Mouse (Mus musculus): Measurements from ENCODE around the gene Pole2.

The Pole2 gene

GRCm38 (mm10) chr12:69227776-69228466 lies at the start of gene Pole2:
Pole2 (minus strand) TSS chr12:69228195.
- DNase-seq = peak; percentile 99

GRCm38 (mm10) chr12:69268956-69269355 lies 41.0 kb upstream of the Pole2 start:
- peak; percentile 61 for DNase-seq

GRCm38 (mm10) chr12:69267956-69268632 lies 40.1 kb upstream of the Pole2 start:
- DNase-seq = peak; percentile 57

- peak; percentile 74 for DNase-seq
Observed at GRCm38 (mm10) chr12:69265031-69265430, 37.0 kb upstream of the Pole2 start.

- DNase-seq = peak; percentile 61
Observed at GRCm38 (mm10) chr12:69262251-69262650, 34.3 kb upstream of the Pole2 start.

- peak; percentile 87 for DNase-seq
Observed at GRCm38 (mm10) chr12:69257836-69258235, 29.8 kb upstream of the Pole2 start.

- DNase-seq = peak; percentile 5
Observed at GRCm38 (mm10) chr12:69253806-69254205, 25.8 kb upstream of the Pole2 start.

GRCm38 (mm10) chr12:69250756-69251155 lies 22.8 kb upstream of the Pole2 start:
- DNase-seq = no peak

- DNase-seq = peak; percentile 35
Observed at GRCm38 (mm10) chr12:69249766-69250165, 21.8 kb upstream of the Pole2 start.

- peak; percentile 98 for DNase-seq
Observed at GRCm38 (mm10) chr12:69241771-69242431, 13.9 kb upstream of the Pole2 start.

- no peak for DNase-seq
Observed at GRCm38 (mm10) chr12:69241405-69241770, 13.4 kb upstream of the Pole2 start.

- DNase-seq = no peak
Observed at GRCm38 (mm10) chr12:69240876-69241275, 12.9 kb upstream of the Pole2 start, which contains the start of gene Klhdc1. Klhdc1 (plus strand) TSS chr12:69241176.

GRCm38 (mm10) chr12:69238284-69238683 lies 10.3 kb upstream of the Pole2 start:
- no peak for DNase-seq

GRCm38 (mm10) chr12:69235782-69236181 lies 7.8 kb upstream of the Pole2 start:
- no peak for DNase-seq

- DNase-seq = no peak
Observed at GRCm38 (mm10) chr12:69229251-69229650, 1.3 kb upstream of the Pole2 start.

GRCm38 (mm10) chr12:69220613-69221277 lies 7.2 kb downstream of the Pole2 start:
- DNase-seq = peak; percentile 57

GRCm38 (mm10) chr12:69216587-69216986 lies 11.4 kb downstream of the Pole2 start:
- no peak for DNase-seq

- peak; percentile 95 for DNase-seq
Observed at GRCm38 (mm10) chr12:69215000-69215785, 12.8 kb downstream of the Pole2 start.

GRCm38 (mm10) chr12:69214393-69214792 lies 13.6 kb downstream of the Pole2 start:
- DNase-seq = peak; percentile 49

- DNase-seq = peak; percentile 85
Observed at GRCm38 (mm10) chr12:69213186-69213777, 14.7 kb downstream of the Pole2 start.

GRCm38 (mm10) chr12:69211057-69211456 lies 16.9 kb downstream of the Pole2 start:
- peak; percentile 75 for DNase-seq
